Mouse (Mus musculus): Measurements from ENCODE around the gene Haus7. TPM values are rescaled to one million over a fixed set of nuclear protein-coding genes. Genes with fewer than 3 reads are reported as not detected.
A peak's percentile ranks its signal among the peaks of the same experiment; 100 is the strongest.

The Haus7 gene
- total RNA-seq (2017): 17.5 and 19.8 TPM in 2 replicates

DNA sequence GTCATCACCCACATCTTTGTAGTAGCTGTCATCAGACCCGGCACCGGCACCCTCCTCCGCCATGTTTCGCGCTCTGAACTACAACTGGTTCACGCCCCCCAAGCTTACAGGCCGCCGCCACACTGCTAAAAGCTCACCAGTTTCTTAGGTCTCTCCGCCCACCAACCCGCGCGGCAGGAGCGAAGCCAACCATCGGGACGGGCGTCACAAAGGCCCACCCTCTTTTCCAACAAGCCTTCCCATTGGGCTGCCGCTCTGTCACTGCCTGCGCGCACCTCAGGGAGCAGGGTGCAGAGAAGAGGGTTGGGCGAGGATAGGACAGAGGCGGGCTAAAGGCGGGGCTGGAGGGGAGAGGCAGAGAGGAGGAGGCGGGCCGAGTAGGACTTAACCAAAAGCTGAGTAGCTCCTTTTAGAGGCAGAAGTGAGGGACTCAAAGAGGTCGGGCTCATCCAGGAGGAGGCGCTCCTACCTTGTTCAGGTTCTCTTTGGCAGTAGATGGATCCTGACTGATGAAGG lies at the start of gene Haus7:
Gene Haus7, minus strand, starts transcription at position 168 of the 516 bp plus-strand sequence.
- peak; percentile 99 for ATAC-seq (ENCODE audit: extremely low read depth, insufficient number of reproducible peaks, low FRiP score, poor library complexity, severe bottlenecking)

DNA sequence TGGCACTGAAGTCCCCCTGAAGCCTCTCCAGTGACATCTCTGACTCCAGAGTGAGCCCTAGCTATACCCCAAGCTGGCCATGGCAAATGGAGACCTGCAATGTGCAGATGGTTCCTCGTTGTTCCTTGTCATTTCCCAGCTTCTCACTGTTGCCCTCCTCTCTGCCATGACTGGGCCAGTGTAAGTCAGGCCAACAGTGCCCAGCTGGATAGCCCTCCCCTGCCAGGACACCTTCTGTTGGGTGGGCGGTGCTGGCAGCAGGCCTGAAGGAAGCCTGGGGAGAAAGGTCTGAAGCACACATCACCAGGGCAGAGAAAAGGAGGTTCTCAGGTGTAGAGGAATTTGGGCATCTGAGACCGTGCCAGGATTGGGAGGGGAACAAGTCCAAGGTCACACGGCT lies 47.7 kb upstream of the Haus7 start:
- ATAC-seq (ENCODE audit: extremely low read depth, insufficient number of reproducible peaks, low FRiP score, poor library complexity, severe bottlenecking): no peak

DNA sequence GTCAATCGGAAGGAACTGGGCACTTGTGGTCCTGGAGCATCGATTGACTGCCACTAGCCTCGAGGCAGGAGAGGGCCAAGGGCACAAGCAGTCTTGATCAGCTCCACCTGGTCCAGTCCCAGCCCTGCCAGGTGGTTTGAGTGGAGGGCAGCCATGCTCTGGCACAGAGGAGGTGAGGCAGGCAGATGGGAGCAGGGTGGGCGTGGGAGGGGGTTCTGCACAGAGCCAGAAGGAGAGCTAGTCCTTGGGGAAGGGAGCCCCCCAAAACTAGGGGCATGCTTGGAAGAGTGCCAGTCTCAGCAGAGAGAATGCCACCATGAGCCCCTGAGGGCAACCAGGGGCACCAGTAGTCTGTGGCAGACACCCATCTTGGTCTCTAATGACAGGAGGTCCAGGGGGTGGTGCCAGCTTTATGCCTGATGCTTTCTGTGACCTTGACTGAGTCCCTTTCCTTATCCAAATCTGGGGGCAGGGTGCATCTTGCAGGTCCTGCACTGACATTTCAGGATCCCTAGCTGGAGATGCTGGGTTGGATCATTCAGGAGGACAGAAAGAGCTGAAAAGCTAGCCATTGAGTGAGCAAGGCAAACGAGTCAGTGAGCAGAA lies 46.4 kb upstream of the Haus7 start:
- ATAC-seq (ENCODE audit: extremely low read depth, insufficient number of reproducible peaks, low FRiP score, poor library complexity, severe bottlenecking): no peak

DNA sequence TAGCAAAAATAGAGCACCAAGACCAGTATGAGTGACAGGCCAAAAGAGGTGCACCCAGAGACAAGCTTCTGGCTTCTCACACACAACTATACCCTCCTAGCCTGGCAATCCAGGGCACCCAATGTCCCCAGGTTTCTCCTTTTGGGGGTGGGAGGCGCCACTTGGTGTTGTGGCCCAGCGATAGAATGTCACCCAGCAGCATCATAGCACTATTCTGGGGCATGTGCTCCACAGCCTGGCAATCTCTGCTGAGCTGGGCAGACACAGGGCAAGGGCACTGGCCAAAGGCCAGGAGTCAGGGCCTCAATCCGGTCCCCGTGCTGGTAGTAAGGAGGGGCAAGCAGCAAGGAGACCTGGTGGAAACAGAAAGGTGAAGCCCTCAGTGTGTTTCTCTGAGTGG lies 37.9 kb upstream of the Haus7 start:
- no peak for ATAC-seq (ENCODE audit: extremely low read depth, insufficient number of reproducible peaks, low FRiP score, poor library complexity, severe bottlenecking)

DNA sequence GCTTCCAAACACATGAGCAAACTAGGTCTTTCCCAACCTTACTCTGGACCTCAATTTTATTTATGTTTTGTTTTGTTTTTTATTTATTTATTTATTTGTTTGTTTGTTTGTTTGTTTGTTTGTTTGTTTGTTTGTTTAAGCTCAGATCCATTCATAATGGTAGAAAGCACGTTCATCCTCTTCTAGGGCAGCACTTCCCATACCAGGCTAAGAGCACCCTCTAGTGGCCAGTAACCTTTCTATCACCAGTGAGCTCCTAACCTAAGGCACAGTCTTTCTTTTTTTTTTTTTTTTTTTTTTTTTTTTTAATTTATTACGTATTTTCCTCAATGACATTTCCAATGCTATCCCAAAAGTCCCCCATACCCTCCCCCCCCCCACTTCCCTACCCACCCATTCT lies 34.7 kb upstream of the Haus7 start:
- ATAC-seq (ENCODE audit: extremely low read depth, insufficient number of reproducible peaks, low FRiP score, poor library complexity, severe bottlenecking): 0 out of 2 replicates have a peak, but pooled peaks have one; percentile 56

DNA sequence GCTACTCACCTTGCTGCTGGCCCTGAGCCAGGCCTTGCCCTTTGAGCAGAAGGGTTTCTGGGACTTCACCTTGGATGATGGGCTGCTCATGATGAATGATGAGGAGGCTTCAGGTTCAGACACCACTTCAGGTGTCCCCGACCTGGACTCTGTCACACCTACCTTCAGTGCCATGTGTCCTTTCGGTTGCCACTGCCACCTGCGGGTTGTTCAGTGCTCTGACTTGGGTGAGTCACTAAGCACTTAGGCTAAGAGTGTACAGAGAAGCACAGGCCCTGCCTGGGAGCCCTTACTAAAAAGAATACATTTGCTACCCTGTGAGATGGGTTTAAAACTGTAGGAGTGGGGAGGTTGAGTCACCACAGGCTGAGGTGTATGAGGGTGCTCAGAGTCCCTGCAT lies 32.0 kb upstream of the Haus7 start:
- no peak for ATAC-seq (ENCODE audit: extremely low read depth, insufficient number of reproducible peaks, low FRiP score, poor library complexity, severe bottlenecking)

DNA sequence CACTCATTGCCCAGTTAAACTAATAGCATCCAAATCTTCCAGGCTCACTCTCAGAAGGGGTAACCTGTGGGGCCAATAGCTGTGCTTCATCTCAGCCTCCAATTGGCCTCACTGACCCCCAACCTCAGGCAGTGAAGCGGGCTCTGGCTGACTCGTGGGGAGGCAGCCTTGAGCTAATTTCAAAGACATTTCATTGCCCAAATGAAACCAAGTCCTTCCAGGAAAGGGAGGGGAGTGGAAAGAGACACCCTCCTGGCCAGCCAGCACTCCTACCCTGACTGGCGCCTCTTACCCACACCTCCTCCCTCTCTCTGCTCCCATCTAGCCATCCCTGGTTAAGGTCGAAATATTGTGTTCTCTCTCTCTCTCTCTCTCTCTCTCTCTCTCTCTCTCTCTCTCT lies 31.3 kb upstream of the Haus7 start:
- ATAC-seq (ENCODE audit: extremely low read depth, insufficient number of reproducible peaks, low FRiP score, poor library complexity, severe bottlenecking): no peak

DNA sequence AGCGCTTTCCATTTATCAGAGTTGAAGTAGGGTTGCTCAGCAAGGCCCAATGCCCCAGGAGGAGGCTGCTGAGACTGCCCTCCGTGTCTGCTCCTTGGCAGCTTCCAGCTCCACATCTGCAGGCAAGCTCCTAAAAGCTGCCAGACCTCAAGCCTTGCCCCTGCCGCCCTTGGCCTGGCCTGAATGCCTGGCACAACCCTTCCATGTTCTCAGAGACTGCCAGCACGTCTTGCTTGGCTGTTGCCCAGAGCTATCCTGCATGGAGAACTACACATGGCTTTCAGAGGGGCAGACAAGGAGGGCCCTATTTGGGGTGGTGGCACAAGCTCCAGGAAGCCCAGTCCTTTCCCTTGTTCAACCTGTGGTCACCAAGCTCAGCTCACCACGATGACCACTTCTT lies 28.1 kb upstream of the Haus7 start:
- ATAC-seq (ENCODE audit: extremely low read depth, insufficient number of reproducible peaks, low FRiP score, poor library complexity, severe bottlenecking): no peak

DNA sequence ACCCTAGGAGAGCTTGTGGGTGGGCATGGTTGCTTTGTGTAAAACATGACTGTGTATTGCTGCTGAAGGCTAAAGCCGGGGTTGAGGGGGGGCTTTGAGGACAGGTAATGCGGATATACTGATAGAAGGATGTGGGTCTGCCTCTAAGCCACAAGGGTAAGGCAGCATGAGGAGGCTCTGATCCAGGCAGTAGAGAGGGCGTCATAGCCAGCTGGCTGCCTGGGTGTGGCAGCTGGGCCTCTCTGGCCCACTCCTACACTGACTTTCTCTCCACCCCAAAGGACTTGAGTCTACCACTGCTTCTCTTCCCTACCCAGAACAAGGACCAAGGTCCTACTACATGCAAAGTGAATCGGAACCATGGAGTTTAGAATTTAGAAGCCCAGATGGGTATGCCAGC lies 26.0 kb upstream of the Haus7 start:
- ATAC-seq (ENCODE audit: extremely low read depth, insufficient number of reproducible peaks, low FRiP score, poor library complexity, severe bottlenecking): no peak

DNA sequence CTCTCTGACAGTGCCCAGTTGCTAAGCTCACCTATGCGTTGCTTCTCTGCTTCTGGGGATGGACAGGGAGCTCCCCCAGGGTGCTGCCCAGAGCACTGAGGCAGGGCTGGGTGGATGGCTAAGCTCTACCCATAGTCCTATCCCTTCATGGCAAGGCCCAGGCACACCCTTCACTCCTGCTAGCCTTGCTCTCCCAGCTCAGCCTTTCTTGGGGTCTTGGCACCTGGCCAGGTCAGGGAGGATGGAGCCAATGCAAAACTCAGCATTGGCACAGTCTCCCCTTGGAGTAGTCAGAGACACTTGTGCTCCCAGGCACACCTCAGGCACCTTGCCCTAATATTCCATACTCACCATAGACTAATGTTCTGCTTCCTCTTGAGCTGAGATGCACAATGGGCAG lies 25.2 kb upstream of the Haus7 start:
- ATAC-seq (ENCODE audit: extremely low read depth, insufficient number of reproducible peaks, low FRiP score, poor library complexity, severe bottlenecking): no peak

DNA sequence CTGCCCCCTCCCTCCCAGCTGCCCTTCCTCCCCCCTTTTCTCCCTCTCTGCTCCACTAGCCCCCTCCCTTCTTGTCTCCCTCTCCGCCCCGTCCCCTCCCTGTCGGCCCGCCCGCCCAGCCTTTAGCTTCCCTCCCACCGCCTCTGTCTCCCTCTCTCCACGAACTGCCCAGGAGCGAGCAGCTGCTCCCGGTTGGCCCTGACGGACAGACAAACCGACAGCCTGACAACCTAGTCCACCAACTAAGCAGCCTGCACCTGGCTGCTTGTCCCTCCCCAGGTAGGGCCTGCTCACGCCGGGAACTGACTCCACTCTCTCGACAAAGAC lies 24.6 kb upstream of the Haus7 start, which contains the start of gene Bgn:
Gene Bgn, plus strand, starts transcription at position 119 of the 327 bp plus-strand sequence.
- no peak for ATAC-seq (ENCODE audit: extremely low read depth, insufficient number of reproducible peaks, low FRiP score, poor library complexity, severe bottlenecking)

DNA sequence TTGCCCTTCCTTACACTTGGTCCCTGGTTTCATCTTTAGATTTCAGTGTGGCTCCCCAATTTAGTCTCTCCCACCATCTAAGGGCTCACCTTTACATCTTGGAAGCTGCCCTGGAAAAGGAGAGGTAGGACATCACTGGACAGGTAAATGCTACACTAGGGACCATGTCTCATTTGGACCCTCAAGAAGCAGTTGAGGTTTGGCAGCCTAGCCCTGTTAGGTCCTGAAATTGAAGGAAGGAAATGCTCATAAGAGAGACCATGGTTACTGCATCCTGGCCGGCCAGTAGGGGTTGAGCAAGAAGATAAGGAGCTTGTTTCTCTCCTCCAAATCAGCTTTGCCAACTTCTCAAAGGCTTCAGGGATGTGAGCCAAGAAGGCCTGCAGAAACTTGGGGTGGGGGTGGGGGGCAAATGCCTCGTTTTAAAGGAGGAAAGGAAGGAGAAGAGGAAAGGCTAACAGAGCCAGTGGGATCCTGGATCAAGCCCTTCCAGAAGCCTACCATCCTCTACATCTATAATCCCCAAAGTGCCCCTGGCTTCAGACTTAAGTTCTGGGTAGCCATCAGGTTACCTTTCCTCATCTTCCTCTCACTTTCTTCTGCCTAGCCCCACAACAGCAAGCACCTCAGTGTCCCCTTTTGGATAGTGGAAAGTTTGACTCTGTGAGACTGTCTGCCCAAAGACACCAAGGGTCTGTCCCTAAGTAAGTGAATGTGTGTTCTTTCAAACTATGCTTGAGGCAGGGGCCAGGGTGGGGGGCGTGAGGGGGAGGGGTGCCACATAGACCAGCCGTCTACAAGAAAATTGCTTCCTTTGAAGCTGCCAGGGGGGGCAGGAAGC lies 24.0 kb upstream of the Haus7 start:
- no peak for ATAC-seq (ENCODE audit: extremely low read depth, insufficient number of reproducible peaks, low FRiP score, poor library complexity, severe bottlenecking)

DNA sequence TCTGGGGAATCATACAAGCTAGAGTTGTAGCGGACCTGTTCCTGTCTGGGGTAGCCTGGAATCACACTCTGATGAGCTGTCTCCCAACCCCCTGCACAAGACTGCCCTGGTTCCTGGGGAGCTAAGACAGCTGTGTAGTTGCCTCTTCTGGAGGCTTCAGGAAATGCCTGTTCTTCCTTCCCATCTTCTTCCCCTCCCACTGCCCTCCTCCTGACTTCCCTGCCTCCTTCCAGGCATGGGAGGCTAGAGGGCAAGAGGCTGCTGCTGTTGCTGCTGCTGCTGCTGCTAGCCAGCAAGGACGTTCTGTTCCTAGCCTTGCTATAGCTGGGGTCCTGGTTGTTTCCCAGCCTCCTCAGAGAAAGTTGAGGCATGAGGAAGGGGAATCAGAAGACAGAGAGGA lies 21.5 kb upstream of the Haus7 start:
- ATAC-seq (ENCODE audit: extremely low read depth, insufficient number of reproducible peaks, low FRiP score, poor library complexity, severe bottlenecking): no peak

DNA sequence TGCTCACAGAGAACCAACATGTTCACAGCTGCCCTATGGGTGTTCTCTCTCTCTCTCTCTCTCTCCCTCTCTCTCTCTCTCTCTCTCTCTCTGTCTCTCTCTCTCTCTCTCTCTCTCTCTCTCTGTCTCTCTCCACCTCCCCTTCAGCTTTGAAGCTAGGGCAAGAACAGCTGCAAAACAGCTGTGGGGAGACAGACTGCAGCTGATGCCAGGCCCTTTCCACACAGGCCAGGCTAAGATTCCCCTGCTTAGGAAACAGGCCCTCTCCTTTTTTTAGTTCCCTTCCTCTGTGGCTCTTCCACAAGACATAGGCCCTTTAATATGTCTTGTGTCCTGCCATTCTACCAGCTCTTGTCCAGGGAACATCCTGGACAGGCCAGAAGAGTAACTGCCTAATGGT lies 20.8 kb upstream of the Haus7 start:
- ATAC-seq (ENCODE audit: extremely low read depth, insufficient number of reproducible peaks, low FRiP score, poor library complexity, severe bottlenecking): no peak

DNA sequence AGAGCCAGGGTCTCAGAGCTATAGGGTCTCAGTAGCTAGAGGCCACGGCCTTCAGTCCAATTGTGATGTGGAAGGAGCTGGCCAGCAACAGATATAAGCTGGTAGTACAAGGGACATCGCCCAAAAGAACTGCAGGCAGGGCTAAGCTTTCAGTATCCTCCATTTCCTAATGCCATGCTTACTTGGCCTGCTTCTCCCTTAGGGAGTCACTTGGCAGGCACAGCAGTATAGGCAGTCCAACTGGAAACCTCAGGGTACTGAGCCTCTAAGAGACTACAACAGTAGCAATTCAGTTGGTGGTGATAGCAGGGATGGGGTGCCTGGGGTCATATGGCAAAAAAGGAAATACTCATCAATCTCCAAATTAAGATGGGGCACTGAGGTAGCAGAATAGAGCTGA lies 18.7 kb upstream of the Haus7 start:
- ATAC-seq (ENCODE audit: extremely low read depth, insufficient number of reproducible peaks, low FRiP score, poor library complexity, severe bottlenecking): no peak

DNA sequence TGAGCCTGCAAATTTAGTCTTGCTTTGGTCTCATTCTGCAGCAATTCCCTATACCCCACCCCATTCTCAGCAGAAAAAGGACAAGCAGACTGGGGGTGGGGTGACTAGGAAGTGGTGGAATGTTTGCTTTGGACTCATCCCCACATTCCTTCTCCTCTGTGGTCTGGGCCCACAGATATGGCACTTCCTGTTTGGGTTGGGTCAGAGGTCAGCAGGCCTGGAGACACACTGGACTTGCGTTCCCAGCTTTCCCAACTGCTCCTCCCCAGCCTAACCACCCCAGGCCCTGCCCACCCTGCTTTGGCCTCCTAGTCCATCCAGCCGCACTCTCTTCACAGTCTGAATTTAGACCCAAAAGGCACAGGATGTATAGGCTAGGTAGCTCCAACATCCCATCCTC lies 17.8 kb upstream of the Haus7 start:
- no peak for ATAC-seq (ENCODE audit: extremely low read depth, insufficient number of reproducible peaks, low FRiP score, poor library complexity, severe bottlenecking)

DNA sequence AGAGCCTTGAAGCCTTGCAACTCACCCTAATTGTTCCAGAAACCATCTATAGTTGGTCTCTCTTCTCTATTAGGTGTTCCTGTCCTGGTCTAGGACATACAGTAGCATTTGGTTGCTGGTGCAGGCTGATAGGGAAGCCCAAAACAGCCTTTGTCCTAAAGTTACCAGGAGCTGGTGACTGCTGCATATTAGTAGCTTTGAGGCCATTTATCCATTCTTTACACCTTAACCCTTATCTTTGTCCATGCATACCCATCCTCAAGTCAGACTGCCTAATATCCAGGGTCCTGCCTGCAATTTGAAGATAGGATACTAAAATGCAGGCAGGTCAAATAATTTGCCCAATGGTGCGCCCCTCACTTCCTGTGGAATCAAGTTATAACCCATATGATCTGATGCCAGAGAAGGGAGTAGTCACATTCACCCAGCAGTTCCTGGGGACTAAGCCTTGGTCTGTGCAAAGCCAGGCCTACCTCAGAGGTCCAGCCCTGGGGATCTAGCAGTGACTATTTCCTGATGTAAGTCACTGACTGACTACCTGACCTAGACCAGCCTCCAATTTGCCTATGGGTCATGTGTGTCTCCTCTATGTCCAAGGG lies 16.9 kb upstream of the Haus7 start:
- ATAC-seq (ENCODE audit: extremely low read depth, insufficient number of reproducible peaks, low FRiP score, poor library complexity, severe bottlenecking): no peak

DNA sequence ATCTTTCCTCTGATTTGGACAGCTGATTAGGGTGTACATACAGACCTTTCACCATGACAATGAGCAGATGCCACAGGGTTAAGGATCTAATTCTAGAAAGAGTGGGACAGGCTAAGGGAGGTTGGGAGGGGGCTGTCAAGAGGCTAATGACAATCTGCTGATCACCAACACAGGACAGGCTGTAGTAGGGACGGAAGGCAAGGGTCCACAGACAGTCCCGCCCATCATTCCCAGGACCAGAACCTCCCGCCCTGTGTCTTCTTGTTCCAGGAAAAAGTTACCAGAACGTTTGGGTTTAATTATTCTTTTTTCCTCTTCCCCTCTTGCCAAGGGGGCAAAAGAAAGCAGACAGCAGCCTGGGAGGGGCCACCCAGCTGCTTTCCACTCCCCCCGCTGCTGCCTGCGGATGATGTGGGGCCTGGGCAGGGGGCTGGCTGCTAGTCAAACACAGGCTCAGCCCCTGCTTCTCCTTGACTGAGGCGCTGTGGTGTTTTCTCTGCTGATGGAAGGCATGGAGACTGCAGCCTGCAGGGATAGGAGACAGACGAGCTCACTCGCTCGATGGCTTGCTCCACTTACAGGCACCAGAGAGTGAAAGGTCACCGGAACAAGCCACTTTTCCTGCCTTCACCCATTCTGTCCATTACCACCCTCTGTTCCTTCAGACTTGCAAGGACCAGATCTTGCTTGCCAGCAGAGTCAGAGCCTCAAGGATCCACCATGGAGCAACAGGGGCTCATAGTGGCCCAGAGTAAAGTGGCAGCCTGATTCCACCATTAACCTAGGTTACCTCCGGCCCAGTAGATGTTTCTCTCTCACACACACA lies 15.7 kb upstream of the Haus7 start:
- no peak for ATAC-seq (ENCODE audit: extremely low read depth, insufficient number of reproducible peaks, low FRiP score, poor library complexity, severe bottlenecking)

DNA sequence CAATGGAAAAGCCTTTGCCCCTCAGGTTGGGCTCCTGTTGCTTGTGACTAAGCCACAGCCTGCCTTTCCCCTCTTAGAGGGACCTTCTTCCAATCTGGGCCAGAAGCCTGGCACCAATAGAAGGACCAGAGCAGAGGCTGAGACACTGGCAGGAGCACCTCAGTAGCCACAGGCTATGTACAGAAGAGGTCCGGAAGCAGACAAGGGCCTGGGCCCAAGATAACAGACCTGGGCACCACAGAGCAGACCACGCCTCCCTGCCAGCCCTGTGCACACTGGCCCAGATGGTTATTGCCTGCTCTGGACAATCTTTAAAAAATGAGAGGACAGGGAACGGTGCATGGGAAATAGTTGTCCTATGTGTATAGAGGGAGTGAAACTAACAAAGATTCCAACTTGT lies 12.9 kb upstream of the Haus7 start:
- ATAC-seq (ENCODE audit: extremely low read depth, insufficient number of reproducible peaks, low FRiP score, poor library complexity, severe bottlenecking): no peak
